Mouse (Mus musculus) hindbrain, postnatal 0 days (tissue): ENCODE measurements around the gene Ccdc40. TPM values are rescaled to one million over a fixed set of nuclear protein-coding genes. Genes with fewer than 3 reads are reported as not detected.
"Not testable (repeated sequence)": the region's sequence is repeated elsewhere in the genome, so short reads cannot be mapped to it uniquely, and the experiment has no call there.

Experiments used
- ATAC-seq: fragments of 200-750 bp; cut with Nextera tagmentation; 2 replicates; pipeline ENCODE4 v1.8.0; 2017; ENCODE audit warnings: mild to moderate bottlenecking, moderate TSS enrichment, moderate library complexity
- DNase-seq: peaks from one replicate; pipeline ENCODE4 v3.0.0-alpha.2; 2015; ENCODE audit warnings: low spot score
- H3K27ac ChIP-seq: fragments of 300-500 bp; sonication (generic); 2 replicates; pipeline ENCODE4 v1.5.1; 2014; ENCODE audit warnings: mild to moderate bottlenecking
- H3K27me3 ChIP-seq: fragments of 300-500 bp; sonication (generic); 2 replicates; pipeline ENCODE4 v1.6.1; 2014; ENCODE audit warnings: low read length, mixed read lengths; ENCODE audit not compliant: insufficient read depth
- H3K36me3 ChIP-seq: fragments of 300-500 bp; sonication (generic); 2 replicates; pipeline ENCODE4 v1.6.1; 2014; ENCODE audit warnings: low read length, mixed read lengths; ENCODE audit not compliant: insufficient read depth
- H3K4me1 ChIP-seq: fragments of 300-500 bp; sonication (generic); 2 replicates; pipeline ENCODE4 v1.6.1; 2014; ENCODE audit warnings: antibody characterized with exemption, low read length, mixed read lengths; ENCODE audit not compliant: insufficient read depth
- H3K4me2 ChIP-seq: fragments of 300-500 bp; sonication (generic); 2 replicates; pipeline ENCODE4 v1.6.1; 2014; ENCODE audit warnings: low read depth, mild to moderate bottlenecking, low read length, moderate library complexity, mixed read lengths
- H3K4me3 ChIP-seq: fragments of 300-500 bp; sonication (generic); 2 replicates; pipeline ENCODE4 v1.5.1; 2014; ENCODE audit warnings: low read length
- H3K9ac ChIP-seq: fragments of 300-500 bp; sonication (generic); replicated peaks from 2 replicates; pipeline ENCODE4 v1.6.1; 2014; ENCODE audit warnings: mild to moderate bottlenecking, low read length, moderate library complexity, mixed read lengths
- H3K9me3 ChIP-seq: fragments of 300-500 bp; sonication (generic); 2 replicates; pipeline ENCODE4 v1.6.1; 2016; ENCODE audit warnings: low read length, mixed read lengths
- CTCF ChIP-seq: IDR thresholded peaks from 2 replicates; pipeline ENCODE4 v1.5.1; 2016; ENCODE audit warnings: antibody characterized with exemption, control low read depth, low read depth
- WGBS: fragments of 180-500 bp; shearing (Covaris S2); extraction: QIAGEN DNeasy Blood & Tissue Kit; methylation state at CpG from one replicate; pipeline ENCODE4 v1.1.7; 2014; 5-methylcytosine and 5-hydroxymethylcytosine counted together
- polyA plus RNA-seq: library from polyadenylated mRNA; unstranded; fragments of >200 nt; fragmentation: Nextera tagmentation; extraction: Ambion mirVana; gene quantifications from 2 replicates; pipeline ENCODE4 v1.2.1, GENCODE M21; 2015
- total RNA-seq: library from RNA; depleted of rRNA; stranded (reverse); fragments of >200 nt; gene quantifications from 2 replicates; pipeline ENCODE4 v1.2.3, GENCODE M21; 2014

The Ccdc40 gene
- total and polyA plus RNA-seq, 2 experiments from 2014 or later, result 9.7 to 11.5 TPM

GRCm38 (mm10) chr11:119285791-119286527 is 57.6 kb downstream of the Ccdc40 start:
- Histone ChIP-seq H3K4me3 (no peak overlapping the region), H3K4me1 (no peaks in the 10 kb centered on the region), H3K9ac (no peak overlapping the region), H3K36me3 (peaks cover 62% of the 10 kb centered on the region), H3K27me3 (no peaks in the 10 kb centered on the region), H3K4me2 (no peak overlapping the region), H3K27ac (no peak overlapping the region), H3K9me3 (no peaks in the 10 kb centered on the region)
- 56% methylated on average over 9 of the region's 9 CpGs for WGBS
- DNase-seq (peak; percentile 35), ATAC-seq (no peak)
- no peak for TF ChIP-seq CTCF

DNA sequence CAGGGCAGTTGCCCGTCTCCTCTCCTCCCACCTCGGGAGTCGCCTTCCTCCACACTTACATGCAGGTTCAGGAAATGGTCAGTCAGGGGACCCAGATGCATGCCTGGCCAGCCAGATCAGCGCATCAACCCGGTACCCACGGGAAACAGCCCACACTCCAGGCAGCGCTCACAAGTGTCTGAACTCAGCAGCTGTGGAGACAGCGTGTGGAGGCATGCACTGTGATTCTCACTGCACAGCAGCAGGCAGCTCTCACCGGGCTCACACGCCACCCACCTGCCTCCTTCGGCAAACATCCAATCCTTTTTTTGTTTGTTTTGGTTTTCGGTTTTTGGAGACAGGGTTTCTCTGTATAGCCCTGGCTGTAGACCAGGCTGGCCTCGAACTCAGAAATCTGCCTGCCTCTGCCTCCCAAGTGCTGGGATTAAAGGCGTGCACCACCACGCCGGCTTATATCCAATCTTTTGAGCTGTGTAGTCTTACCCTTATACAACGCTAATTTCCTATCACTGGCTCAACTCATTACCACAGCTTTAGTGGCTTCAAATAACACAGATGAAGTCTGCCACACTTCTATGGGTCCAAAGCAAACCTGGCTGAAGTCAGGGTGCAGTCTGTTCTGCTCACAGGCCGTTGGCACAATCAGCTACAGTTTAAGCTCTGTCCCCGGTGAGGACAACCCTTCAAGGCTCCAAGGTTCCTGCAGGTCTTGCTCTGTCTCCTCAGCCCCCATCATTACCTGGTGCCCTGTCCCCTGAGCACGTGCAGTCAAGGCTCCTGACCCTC is 59.0 kb downstream of the Ccdc40 start:
- H3K36me3 ChIP-seq, result peaks cover 57% of the 10 kb centered on the region
- H3K4me1 ChIP-seq, result no peaks in the 10 kb centered on the region
- H3K27ac ChIP-seq, result no peak overlapping the region
- no peak for ATAC-seq
- H3K27me3 ChIP-seq, result no peaks in the 10 kb centered on the region
- DNase-seq, result no peak
- no peak overlapping the region for H3K4me2 ChIP-seq
- no peak overlapping the region for H3K4me3 ChIP-seq
- WGBS, result 90% methylated on average over 20 of the region's 20 CpGs
- no peak for TF ChIP-seq CTCF
- no peak overlapping the region for H3K9ac ChIP-seq
- H3K9me3 ChIP-seq, result no peaks in the 10 kb centered on the region

GRCm38 (mm10) chr11:119292861-119293260 is 64.5 kb downstream of the Ccdc40 start:
- not testable (repeated sequence) for ATAC-seq, H3K4me2 ChIP-seq, H3K4me3 ChIP-seq, H3K9ac ChIP-seq, H3K27ac ChIP-seq, DNase-seq, H3K9me3 ChIP-seq, H3K27me3 ChIP-seq, H3K4me1 ChIP-seq
- WGBS, result 95% methylated on average over 8 of the region's 8 CpGs
- H3K36me3 ChIP-seq, result peaks cover 64% of the 10 kb centered on the region

GRCm38 (mm10) chr11:119297996-119298395 is 69.6 kb downstream of the Ccdc40 start:
- no peak for ATAC-seq

GRCm38 (mm10) chr11:119298917-119299316 is 70.5 kb downstream of the Ccdc40 start:
- H3K36me3 ChIP-seq, result peaks cover 23% of the 10 kb centered on the region
- 20% methylated on average over 7 of the region's 7 CpGs for WGBS
- TF ChIP-seq CTCF, result no peak
- H3K27me3 ChIP-seq, result no peaks in the 10 kb centered on the region
- peaks cover 5% of the 10 kb centered on the region for H3K4me1 ChIP-seq
- peak overlapping the region; percentile 93 for H3K4me2 ChIP-seq
- peak overlapping the region; percentile 99 for H3K9ac ChIP-seq
- ATAC-seq (no peak), DNase-seq (no peak)
- peak overlapping the region; percentile 80 for H3K4me3 ChIP-seq
- H3K9me3 ChIP-seq, result no peaks in the 10 kb centered on the region
- H3K27ac ChIP-seq, result peak overlapping the region; percentile 98

More at GRCm38 (mm10) chr11:119297996-119298395, 69.6 kb downstream of the Ccdc40 start:
- Histone ChIP-seq H3K4me2 (peak overlapping the region; percentile 93; the same call in 1 of the 2 replicates), H3K4me3 (no peak overlapping the region), H3K27ac (no peak overlapping the region), H3K36me3 (peaks cover 32% of the 10 kb centered on the region), H3K9me3 (no peaks in the 10 kb centered on the region), H3K27me3 (no peaks in the 10 kb centered on the region), H3K9ac (no peak overlapping the region), H3K4me1 (peaks cover 5% of the 10 kb centered on the region)
- TF ChIP-seq CTCF, result no peak
- no peak for DNase-seq
- WGBS, result 87% methylated on average over 6 of the region's 6 CpGs

DNA sequence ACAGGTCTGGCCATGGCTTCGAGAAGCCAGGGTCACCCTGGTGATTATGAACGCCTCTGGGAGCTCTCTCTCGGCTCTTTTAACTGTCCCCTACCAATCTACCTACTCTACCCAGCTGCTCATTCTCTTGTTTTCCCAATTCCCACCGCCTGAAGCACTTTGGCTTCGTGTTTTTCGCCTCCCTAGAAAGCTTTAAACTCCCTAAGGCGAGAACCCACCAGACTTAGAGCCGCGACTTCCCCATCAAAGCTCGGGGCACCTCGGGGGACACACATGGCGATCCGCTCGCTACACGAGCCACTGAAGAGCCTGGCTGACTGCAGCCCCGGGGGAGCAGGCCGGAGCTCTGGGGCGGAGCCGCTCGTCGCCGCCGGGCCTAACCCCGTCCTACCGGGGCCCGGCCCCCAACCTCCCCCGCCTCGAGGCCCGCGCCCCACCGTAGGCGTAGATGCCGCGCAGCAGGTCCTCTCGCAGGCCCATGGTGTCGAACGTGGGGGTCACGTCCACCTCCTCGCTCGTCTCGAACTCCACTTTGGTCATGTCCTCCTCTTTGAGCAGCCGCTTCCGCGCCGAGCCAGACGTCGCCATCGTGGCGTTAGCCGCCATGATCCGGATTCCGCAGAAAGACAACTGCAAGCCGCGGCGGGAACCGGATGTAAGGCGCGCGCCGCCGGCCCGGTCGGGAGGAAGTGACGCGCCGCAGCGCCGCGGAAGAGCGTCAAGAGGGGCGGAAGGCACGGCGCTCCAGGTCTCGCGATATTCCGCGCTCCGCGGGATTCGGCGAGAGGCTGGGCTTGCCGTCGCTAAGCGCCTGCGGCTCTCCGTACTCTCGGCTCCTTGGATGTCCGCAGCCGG is 71.2 kb downstream of the Ccdc40 start, which contains the start of gene Eif4a3:
Gene Eif4a3 (minus strand): TSS at position 699 of the 855 bp plus-strand sequence.
- Histone ChIP-seq H3K4me1 (peaks cover 5% of the 10 kb centered on the region), H3K4me3 (peak within 1 kb of the TSS; percentile 80), H3K9ac (peak within 1 kb of the TSS; percentile 99), H3K27me3 (no peaks in the 10 kb centered on the region), H3K4me2 (peak within 1 kb of the TSS; percentile 93), H3K27ac (peak within 1 kb of the TSS; percentile 98), H3K9me3 (no peaks in the 10 kb centered on the region), H3K36me3 (peaks cover 16% of the 10 kb centered on the region)
- no peak for TF ChIP-seq CTCF
- WGBS, result under 1% methylated on average over 89 of the region's 89 CpGs
- ATAC-seq (peak; percentile 97), DNase-seq (peak; percentile 99)
